Mouse (Mus musculus) thymus, adult 2 months (tissue): Measurements from ENCODE around the gene Fgfr2. TPM values are rescaled to one million over a fixed set of nuclear protein-coding genes. Genes with fewer than 3 reads are reported as not detected.

ENCODE experiments used
- DNase-seq: peaks from one replicate; pipeline ENCODE4 v3.0.0; 2021
- H3K27ac ChIP-seq: fragments of 200-500 bp; 2 replicates; pipeline ENCODE4 v1.5.1; 2012; ENCODE audit warnings: low read length, control low read depth; ENCODE audit not compliant: control insufficient read depth, insufficient read depth
- H3K27me3 ChIP-seq: fragments of 200-500 bp; 2 replicates; pipeline ENCODE4 v1.6.1; 2012; ENCODE audit warnings: mild to moderate bottlenecking, low read length, moderate library complexity, mixed read lengths; ENCODE audit not compliant: control insufficient read depth, insufficient read depth
- H3K36me3 ChIP-seq: fragments of 200-500 bp; 2 replicates; pipeline ENCODE4 v1.6.1; 2012; ENCODE audit warnings: mild to moderate bottlenecking, low read length, moderate library complexity; ENCODE audit not compliant: control insufficient read depth, insufficient read depth
- H3K4me1 ChIP-seq: fragments of 200-500 bp; replicated peaks from 2 replicates; pipeline ENCODE4 v1.6.1; 2012; ENCODE audit warnings: low read length; ENCODE audit not compliant: control insufficient read depth, insufficient read depth
- H3K4me3 ChIP-seq: fragments of 200-500 bp; 2 replicates; pipeline ENCODE4 v1.5.1; 2012; ENCODE audit warnings: mild to moderate bottlenecking, low read length, control low read depth, moderate library complexity; ENCODE audit not compliant: control insufficient read depth, insufficient read depth
- CTCF ChIP-seq: fragments of 200-500 bp; IDR thresholded peaks from 2 replicates; pipeline ENCODE4 v1.5.1; 2012; ENCODE audit warnings: mild to moderate bottlenecking, control low read depth, low read length, moderate library complexity, borderline replicate concordance; ENCODE audit not compliant: control insufficient read depth, poor library complexity, insufficient read depth; ENCODE audit errors: extremely low read depth
- POLR2A ChIP-seq: fragments of 200-500 bp; IDR thresholded peaks from 2 replicates; pipeline ENCODE4 v1.6.1; 2012; ENCODE audit warnings: mild to moderate bottlenecking, low read length, control low read depth, moderate library complexity; ENCODE audit not compliant: control insufficient read depth, poor library complexity, insufficient read depth; ENCODE audit errors: extremely low read depth
- WGBS: fragments of 180-500 bp; shearing (Covaris S2); methylation state at CpG from one replicate; pipeline ENCODE4 v1.1.7; 2018; 5-methylcytosine and 5-hydroxymethylcytosine counted together
- polyA plus RNA-seq: library from polyadenylated mRNA; depleted of rRNA; stranded (reverse); fragments of >200 nt; gene quantifications from 2 replicates; pipeline ENCODE4 v1.2.3, GENCODE M21; 2012

Gene Fgfr2
- polyA plus RNA-seq, 1 experiment, result 12.1 TPM

- H3K36me3 ChIP-seq, result no peaks in the 10 kb centered on the region
- WGBS, result 75% methylated on average over 4 of the region's 4 CpGs
- no peak overlapping the region for H3K4me3 ChIP-seq
- TF ChIP-seq CTCF (no peak), POLR2A (no peak)
- no peak overlapping the region for H3K27ac ChIP-seq
- no peaks in the 10 kb centered on the region for H3K27me3 ChIP-seq
- no peak for DNase-seq
- H3K4me1 ChIP-seq, result no peaks in the 10 kb centered on the region
Measured at GRCm38 (mm10) chr7:132480696-132481306, 642.3 kb downstream of the Fgfr2 start.

- H3K36me3 ChIP-seq, result no peaks in the 10 kb centered on the region
- no peak overlapping the region for H3K27ac ChIP-seq
- DNase-seq, result no peak
- no peaks in the 10 kb centered on the region for H3K4me1 ChIP-seq
- no peak overlapping the region for H3K4me3 ChIP-seq
- TF ChIP-seq POLR2A (no peak), CTCF (no peak)
- WGBS, result 96% methylated on average over 9 of the region's 9 CpGs
- no peaks in the 10 kb centered on the region for H3K27me3 ChIP-seq
Measured at GRCm38 (mm10) chr7:132478295-132478809, 644.8 kb downstream of the Fgfr2 start.

DNA sequence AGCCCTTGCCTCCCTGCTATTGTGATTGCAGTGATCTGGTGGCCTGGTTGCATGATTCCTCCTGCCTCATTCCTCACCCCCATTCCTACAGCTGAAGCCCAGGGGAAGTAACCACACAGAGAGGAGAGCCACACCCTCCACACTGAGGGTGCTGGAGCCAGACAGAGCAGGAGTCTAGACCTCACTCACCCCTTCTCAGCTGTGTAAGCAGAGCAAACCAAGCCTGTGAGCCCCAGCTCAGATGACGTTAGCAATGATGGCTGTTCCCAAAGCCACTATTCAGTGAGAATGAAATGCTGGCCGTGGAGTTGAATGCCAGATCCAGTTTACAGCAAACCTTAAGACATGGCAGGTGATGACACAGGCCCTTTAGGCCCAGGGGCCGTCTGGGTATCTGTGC, 645.4 kb downstream of the Fgfr2 start:
- no peaks in the 10 kb centered on the region for H3K4me1 ChIP-seq
- no peaks in the 10 kb centered on the region for H3K36me3 ChIP-seq
- no peak overlapping the region for H3K27ac ChIP-seq
- H3K27me3 ChIP-seq, result no peaks in the 10 kb centered on the region
- WGBS, result 82% methylated on average over 3 of the region's 3 CpGs
- DNase-seq, result no peak
- no peak for TF ChIP-seq CTCF
- TF ChIP-seq POLR2A, result no peak
- H3K4me3 ChIP-seq, result no peak overlapping the region

DNA sequence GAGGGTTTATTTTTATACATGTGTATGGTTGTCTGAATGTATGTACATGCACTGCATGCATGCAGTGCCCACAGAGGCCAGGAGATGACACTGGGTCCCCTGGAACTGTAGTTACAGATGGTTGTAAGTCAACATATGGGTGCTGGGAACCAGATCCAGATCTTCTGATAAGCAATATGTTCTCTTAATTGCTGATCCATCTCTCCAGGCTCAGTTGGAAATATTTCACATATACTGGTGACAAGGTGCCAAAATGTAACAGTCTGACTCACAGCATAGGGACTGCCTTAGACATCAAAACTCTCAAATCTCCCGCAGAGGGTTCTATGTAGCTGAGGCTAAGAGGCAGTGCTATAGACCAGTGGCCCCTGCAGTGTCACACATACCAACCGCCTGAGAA, 646.7 kb downstream of the Fgfr2 start:
- H3K4me1 ChIP-seq, result no peaks in the 10 kb centered on the region
- WGBS, result 100% methylated on average over 2 of the region's 2 CpGs
- no peak overlapping the region for H3K27ac ChIP-seq
- H3K27me3 ChIP-seq, result no peaks in the 10 kb centered on the region
- DNase-seq, result no peak
- no peaks in the 10 kb centered on the region for H3K36me3 ChIP-seq
- TF ChIP-seq POLR2A, result no peak
- no peak for TF ChIP-seq CTCF
- no peak overlapping the region for H3K4me3 ChIP-seq

- WGBS, result 22% methylated on average over 5 of the region's 5 CpGs
- Histone ChIP-seq H3K27ac (no peak overlapping the region), H3K27me3 (no peaks in the 10 kb centered on the region), H3K4me3 (no peak overlapping the region), H3K36me3 (no peaks in the 10 kb centered on the region), H3K4me1 (no peaks in the 10 kb centered on the region)
- DNase-seq, result peak; percentile 63
- TF ChIP-seq CTCF (peak; percentile 34; the same call in 1 of the 2 replicates), POLR2A (no peak)
Measured at GRCm38 (mm10) chr7:132475069-132475468, 648.1 kb downstream of the Fgfr2 start.

- Histone ChIP-seq H3K27ac (no peak overlapping the region), H3K36me3 (no peaks in the 10 kb centered on the region), H3K4me1 (no peaks in the 10 kb centered on the region), H3K4me3 (no peak overlapping the region), H3K27me3 (no peaks in the 10 kb centered on the region)
- WGBS, result 56% methylated on average over 3 of the region's 3 CpGs
- DNase-seq, result peak; percentile 42
- no peak for TF ChIP-seq POLR2A
- TF ChIP-seq CTCF, result no peak
Measured at GRCm38 (mm10) chr7:132471327-132471726, 651.8 kb downstream of the Fgfr2 start.

- Histone ChIP-seq H3K27ac (no peak overlapping the region), H3K27me3 (no peaks in the 10 kb centered on the region), H3K4me3 (no peak overlapping the region), H3K36me3 (no peaks in the 10 kb centered on the region), H3K4me1 (no peaks in the 10 kb centered on the region)
- TF ChIP-seq CTCF (no peak), POLR2A (no peak)
- DNase-seq, result no peak
Measured at GRCm38 (mm10) chr7:132468391-132468790, 654.8 kb downstream of the Fgfr2 start.
